Mouse (Mus musculus): ENCODE data around the gene Rabgap1l. TPM values are rescaled to one million over a fixed set of nuclear protein-coding genes. Genes with fewer than 3 reads are reported as not detected.

Rabgap1l gene
- polyA plus RNA-seq, 1 experiment, result 37.1 TPM

GRCm38 (mm10) chr1:160792156-160792685 lies 790 bp downstream of the Rabgap1l start:
- Histone ChIP-seq H3K4me1 (ENCODE audit: control insufficient read depth, insufficient read depth, low read length) (no peaks in the 10 kb centered on the region), H3K4me3 (ENCODE audit: low read depth, low read length) (peak overlapping the region; percentile 75), H3K9me3 (replicated peaks; ENCODE audit: control insufficient read depth, insufficient read depth, low read length, poor library complexity, severe bottlenecking) (no peaks in the 10 kb centered on the region), H3K9ac (ENCODE audit: low read depth, poor library complexity, severe bottlenecking) (peak overlapping the region; percentile 90), H3K36me3 (ENCODE audit: control insufficient read depth, insufficient read depth, low read length, poor library complexity, severe bottlenecking) (no peaks in the 10 kb centered on the region), H3K27ac (ENCODE audit: insufficient read depth, low read length) (no peak overlapping the region), H3K27me3 (ENCODE audit: control insufficient read depth, insufficient read depth, low read length, poor library complexity, severe bottlenecking) (peaks cover 1% of the 10 kb centered on the region; the same call in 1 of the 2 replicates)
- TF ChIP-seq POLR2A (IDR thresholded peaks at IDR 0.05; ENCODE audit: insufficient read depth, low read length), result no peak
- no peak for TF ChIP-seq EP300 (IDR thresholded peaks at IDR 0.05; ENCODE audit: insufficient read depth, low read depth, low read length)
- no peak for TF ChIP-seq CTCF (IDR thresholded peaks at IDR 0.05; ENCODE audit: low read depth, low read length)

- H3K9ac ChIP-seq (ENCODE audit: low read depth, poor library complexity, severe bottlenecking), result peak overlapping the region; percentile 90
- H3K4me3 ChIP-seq (ENCODE audit: low read depth, low read length), result peak overlapping the region; percentile 75
- TF ChIP-seq EP300 (IDR thresholded peaks at IDR 0.05; ENCODE audit: insufficient read depth, low read depth, low read length), result no peak
- TF ChIP-seq POLR2A (IDR thresholded peaks at IDR 0.05; ENCODE audit: insufficient read depth, low read length), result no peak
- no peak for TF ChIP-seq CTCF (IDR thresholded peaks at IDR 0.05; ENCODE audit: low read depth, low read length)
- H3K4me1 ChIP-seq (ENCODE audit: control insufficient read depth, insufficient read depth, low read length), result no peaks in the 10 kb centered on the region
- no peaks in the 10 kb centered on the region for H3K36me3 ChIP-seq (ENCODE audit: control insufficient read depth, insufficient read depth, low read length, poor library complexity, severe bottlenecking)
- no peaks in the 10 kb centered on the region for H3K9me3 ChIP-seq (replicated peaks; ENCODE audit: control insufficient read depth, insufficient read depth, low read length, poor library complexity, severe bottlenecking)
- H3K27me3 ChIP-seq (ENCODE audit: control insufficient read depth, insufficient read depth, low read length, poor library complexity, severe bottlenecking), result peaks cover 1% of the 10 kb centered on the region; the same call in 1 of the 2 replicates
- no peak overlapping the region for H3K27ac ChIP-seq (ENCODE audit: insufficient read depth, low read length)
These were observed 1.4 kb downstream of the Rabgap1l start for GRCm38 (mm10) chr1:160791381-160792155.

- no peak for TF ChIP-seq POLR2A (IDR thresholded peaks at IDR 0.05; ENCODE audit: insufficient read depth, low read length)
- H3K27me3 ChIP-seq (ENCODE audit: control insufficient read depth, insufficient read depth, low read length, poor library complexity, severe bottlenecking), result peaks cover 1% of the 10 kb centered on the region; the same call in 1 of the 2 replicates
- H3K4me3 ChIP-seq (ENCODE audit: low read depth, low read length), result no peak overlapping the region
- H3K27ac ChIP-seq (ENCODE audit: insufficient read depth, low read length), result no peak overlapping the region
- no peaks in the 10 kb centered on the region for H3K9me3 ChIP-seq (replicated peaks; ENCODE audit: control insufficient read depth, insufficient read depth, low read length, poor library complexity, severe bottlenecking)
- H3K4me1 ChIP-seq (ENCODE audit: control insufficient read depth, insufficient read depth, low read length), result no peaks in the 10 kb centered on the region
- H3K36me3 ChIP-seq (ENCODE audit: control insufficient read depth, insufficient read depth, low read length, poor library complexity, severe bottlenecking), result no peaks in the 10 kb centered on the region
- H3K9ac ChIP-seq (ENCODE audit: low read depth, poor library complexity, severe bottlenecking), result no peak overlapping the region
These were observed 2.4 kb downstream of the Rabgap1l start for GRCm38 (mm10) chr1:160790630-160791029.

- Histone ChIP-seq H3K9ac (ENCODE audit: low read depth, poor library complexity, severe bottlenecking) (no peak overlapping the region), H3K27ac (ENCODE audit: insufficient read depth, low read length) (no peak overlapping the region), H3K27me3 (ENCODE audit: control insufficient read depth, insufficient read depth, low read length, poor library complexity, severe bottlenecking) (peaks cover 1% of the 10 kb centered on the region; the same call in 1 of the 2 replicates), H3K36me3 (ENCODE audit: control insufficient read depth, insufficient read depth, low read length, poor library complexity, severe bottlenecking) (no peaks in the 10 kb centered on the region), H3K4me3 (ENCODE audit: low read depth, low read length) (no peak overlapping the region), H3K4me1 (ENCODE audit: control insufficient read depth, insufficient read depth, low read length) (no peaks in the 10 kb centered on the region), H3K9me3 (replicated peaks; ENCODE audit: control insufficient read depth, insufficient read depth, low read length, poor library complexity, severe bottlenecking) (no peaks in the 10 kb centered on the region)
- TF ChIP-seq POLR2A (IDR thresholded peaks at IDR 0.05; ENCODE audit: insufficient read depth, low read length) (no peak), CTCF (IDR thresholded peaks at IDR 0.05; ENCODE audit: low read depth, low read length) (no peak), EP300 (IDR thresholded peaks at IDR 0.05; ENCODE audit: insufficient read depth, low read depth, low read length) (no peak)
These were observed 3.1 kb downstream of the Rabgap1l start for GRCm38 (mm10) chr1:160789876-160790275.

- Histone ChIP-seq H3K27ac (ENCODE audit: insufficient read depth, low read length) (no peak overlapping the region), H3K4me1 (ENCODE audit: control insufficient read depth, insufficient read depth, low read length) (no peaks in the 10 kb centered on the region), H3K27me3 (ENCODE audit: control insufficient read depth, insufficient read depth, low read length, poor library complexity, severe bottlenecking) (no peaks in the 10 kb centered on the region), H3K4me3 (ENCODE audit: low read depth, low read length) (no peak overlapping the region), H3K9ac (ENCODE audit: low read depth, poor library complexity, severe bottlenecking) (no peak overlapping the region), H3K9me3 (replicated peaks; ENCODE audit: control insufficient read depth, insufficient read depth, low read length, poor library complexity, severe bottlenecking) (no peaks in the 10 kb centered on the region), H3K36me3 (ENCODE audit: control insufficient read depth, insufficient read depth, low read length, poor library complexity, severe bottlenecking) (no peaks in the 10 kb centered on the region)
- TF ChIP-seq EP300 (IDR thresholded peaks at IDR 0.05; ENCODE audit: insufficient read depth, low read depth, low read length) (no peak), CTCF (IDR thresholded peaks at IDR 0.05; ENCODE audit: low read depth, low read length) (no peak), POLR2A (IDR thresholded peaks at IDR 0.05; ENCODE audit: insufficient read depth, low read length) (no peak)
These were observed 5.1 kb downstream of the Rabgap1l start for GRCm38 (mm10) chr1:160787926-160788325.

GRCm38 (mm10) chr1:160787164-160787563 lies 5.8 kb downstream of the Rabgap1l start:
- Histone ChIP-seq H3K9me3 (replicated peaks; ENCODE audit: control insufficient read depth, insufficient read depth, low read length, poor library complexity, severe bottlenecking) (no peaks in the 10 kb centered on the region), H3K4me1 (ENCODE audit: control insufficient read depth, insufficient read depth, low read length) (no peaks in the 10 kb centered on the region), H3K4me3 (ENCODE audit: low read depth, low read length) (no peak overlapping the region), H3K9ac (ENCODE audit: low read depth, poor library complexity, severe bottlenecking) (no peak overlapping the region), H3K27ac (ENCODE audit: insufficient read depth, low read length) (no peak overlapping the region), H3K36me3 (ENCODE audit: control insufficient read depth, insufficient read depth, low read length, poor library complexity, severe bottlenecking) (no peaks in the 10 kb centered on the region), H3K27me3 (ENCODE audit: control insufficient read depth, insufficient read depth, low read length, poor library complexity, severe bottlenecking) (no peaks in the 10 kb centered on the region)
- TF ChIP-seq EP300 (IDR thresholded peaks at IDR 0.05; ENCODE audit: insufficient read depth, low read depth, low read length) (no peak), POLR2A (IDR thresholded peaks at IDR 0.05; ENCODE audit: insufficient read depth, low read length) (no peak), CTCF (IDR thresholded peaks at IDR 0.05; ENCODE audit: low read depth, low read length) (no peak)
